Mouse (Mus musculus) CH12.LX (cell line): ENCODE results near the gene Nomo1. TPM values are rescaled to one million over a fixed set of nuclear protein-coding genes. Genes with fewer than 3 reads are reported as not detected.

Experiments used
- DNase-seq: peaks from one replicate; pipeline ENCODE4 v3.0.0-alpha.2; 2013; ENCODE audit errors: extremely low read depth
- H3K27ac ChIP-seq: 2 replicates; pipeline ENCODE4 v1.5.1; 2012; ENCODE audit warnings: low read depth, mild to moderate bottlenecking, control low read depth, moderate library complexity; ENCODE audit not compliant: insufficient read depth
- H3K27me3 ChIP-seq: replicated peaks from 2 replicates; pipeline ENCODE3; 2012; ENCODE audit warnings: inconsistent platforms
- H3K36me3 ChIP-seq, 2 experiments: replicated peaks in 1 of 2; 2 replicates each; pipeline versions ENCODE3 to v1.6.1; 2012; ENCODE audit warnings: inconsistent platforms in 1 of 2, low read length in 1 of 2, mild to moderate bottlenecking in 1 of 2, mixed read lengths in 1 of 2, moderate library complexity in 1 of 2; ENCODE audit not compliant: control insufficient read depth in 1 of 2, insufficient read depth in 1 of 2
- H3K4me1 ChIP-seq, 2 experiments: 2 replicates each; pipeline ENCODE4 v1.6.1; 2012; ENCODE audit warnings: inconsistent platforms in 1 of 2, moderate library complexity in 1 of 2; ENCODE audit not compliant: insufficient read depth in 2 of 2, control insufficient read depth in 1 of 2
- H3K4me2 ChIP-seq: 2 replicates; pipeline ENCODE4 v1.6.1; 2012; ENCODE audit warnings: low read depth, mild to moderate bottlenecking, control low read depth; ENCODE audit not compliant: poor library complexity, insufficient read depth, severe bottlenecking
- H3K4me3 ChIP-seq, 3 experiments: fragments of 150-350 bp in 1 of 3; sonication (generic) in 1 of 3; replicated peaks in 1 of 3; 2 replicates each; pipeline versions ENCODE3 to v1.5.1; 2011 to 2012; ENCODE audit warnings: low read depth in 2 of 3, low read length in 2 of 3, mild to moderate bottlenecking in 2 of 3, moderate library complexity in 2 of 3, control low read depth in 1 of 3, improper control_type of control experiment in 1 of 3, inconsistent platforms in 1 of 3, mixed read lengths in 1 of 3; ENCODE audit not compliant: poor library complexity in 1 of 3
- H3K79me2 ChIP-seq: replicated peaks from 2 replicates; pipeline ENCODE4 v1.6.1; 2012; ENCODE audit warnings: mild to moderate bottlenecking, moderate library complexity; ENCODE audit not compliant: control insufficient read depth, poor library complexity, insufficient read depth, severe bottlenecking; ENCODE audit errors: extremely low read depth
- H3K9ac ChIP-seq: 2 replicates; pipeline ENCODE4 v1.6.1; 2012; ENCODE audit warnings: low read depth, mild to moderate bottlenecking, control low read depth, moderate library complexity; ENCODE audit not compliant: insufficient read depth
- H3K9me3 ChIP-seq: replicated peaks from 2 replicates; pipeline ENCODE3; 2012; ENCODE audit warnings: low read length, inconsistent platforms, mixed read lengths
- CHD1 ChIP-seq: IDR thresholded peaks from 2 replicates; pipeline ENCODE4 v1.6.1; 2012; ENCODE audit warnings: low read depth, low read length, improper control_type of control experiment, inconsistent platforms
- CHD2 ChIP-seq: IDR thresholded peaks from 2 replicates; pipeline ENCODE4 v1.6.1; 2011; ENCODE audit warnings: low read length, improper control_type of control experiment
- E2F4 ChIP-seq: IDR thresholded peaks from 2 replicates; pipeline ENCODE4 v1.6.1; 2011; ENCODE audit warnings: low read depth, low read length, improper control_type of control experiment; ENCODE audit not compliant: insufficient replicate concordance
- ETS1 ChIP-seq: conservative IDR thresholded peaks from 2 replicates; pipeline ENCODE4 v1.6.1; 2012; ENCODE audit warnings: low read depth, mild to moderate bottlenecking, inconsistent platforms, low read length, improper control_type of control experiment, moderate library complexity
- GABPA ChIP-seq: IDR thresholded peaks from 2 replicates; pipeline ENCODE4 v1.6.1; 2012; ENCODE audit warnings: low read depth, low read length, improper control_type of control experiment, inconsistent platforms; ENCODE audit not compliant: insufficient replicate concordance
- IRF4 ChIP-seq: IDR thresholded peaks from 2 replicates; pipeline ENCODE4 v1.6.1; 2014; ENCODE audit warnings: low read depth, mild to moderate bottlenecking, inconsistent platforms, low read length, improper control_type of control experiment
- JUN ChIP-seq: IDR thresholded peaks from 2 replicates; pipeline ENCODE4 v1.6.1; 2011; ENCODE audit warnings: low read depth, mild to moderate bottlenecking, low read length, improper control_type of control experiment, moderate library complexity; ENCODE audit not compliant: insufficient read depth
- MAFK ChIP-seq: IDR thresholded peaks from 2 replicates; pipeline ENCODE4 v1.6.1; 2011; ENCODE audit warnings: low read length, improper control_type of control experiment; ENCODE audit not compliant: insufficient replicate concordance
- MAX ChIP-seq: IDR thresholded peaks from 2 replicates; pipeline ENCODE4 v1.6.1; 2011; ENCODE audit warnings: low read length, improper control_type of control experiment
- MAZ ChIP-seq: IDR thresholded peaks from 2 replicates; pipeline ENCODE4 v1.6.1; 2012; ENCODE audit warnings: low read depth, mild to moderate bottlenecking, inconsistent platforms, low read length, improper control_type of control experiment, moderate library complexity
- MEF2A ChIP-seq: IDR thresholded peaks from 2 replicates; pipeline ENCODE4 v1.6.1; 2014; ENCODE audit warnings: low read depth, mild to moderate bottlenecking, inconsistent platforms, low read length, improper control_type of control experiment, borderline replicate concordance
- MXI1 ChIP-seq: IDR thresholded peaks from 2 replicates; pipeline ENCODE4 v1.6.1; 2011; ENCODE audit warnings: mild to moderate bottlenecking, low read depth, low read length, improper control_type of control experiment
- MYC ChIP-seq: IDR thresholded peaks from 2 replicates; pipeline ENCODE4 v1.6.1; 2011; ENCODE audit warnings: low read depth, mild to moderate bottlenecking, improper control_type of control experiment, low read length
- NELFE ChIP-seq: IDR thresholded peaks from 2 replicates; pipeline ENCODE4 v1.6.1; 2011; ENCODE audit warnings: low read depth, low read length, improper control_type of control experiment
- NRF1 ChIP-seq: IDR thresholded peaks from 2 replicates; pipeline ENCODE4 v1.6.1; 2014; ENCODE audit warnings: low read depth, mild to moderate bottlenecking, inconsistent platforms, low read length, improper control_type of control experiment, moderate library complexity
- PAX5 ChIP-seq: IDR thresholded peaks from 2 replicates; pipeline ENCODE4 v1.6.1; 2012; ENCODE audit warnings: low read length, inconsistent platforms, mixed read lengths
- RAD21 ChIP-seq: IDR thresholded peaks from 2 replicates; pipeline ENCODE4 v1.6.1; 2011; ENCODE audit warnings: low read depth, mild to moderate bottlenecking, low read length, improper control_type of control experiment, moderate library complexity
- RCOR1 ChIP-seq: conservative IDR thresholded peaks from 2 replicates; pipeline ENCODE4 v1.6.1; 2012; ENCODE audit warnings: low read depth, mild to moderate bottlenecking, inconsistent platforms, low read length, improper control_type of control experiment
- SMC3 ChIP-seq: IDR thresholded peaks from 2 replicates; pipeline ENCODE4 v1.6.1; 2011; ENCODE audit warnings: low read depth, low read length, improper control_type of control experiment
- TCF12 ChIP-seq: IDR thresholded peaks from 2 replicates; pipeline ENCODE4 v1.6.1; 2014; ENCODE audit warnings: low read depth, mild to moderate bottlenecking, inconsistent platforms, low read length, improper control_type of control experiment
- USF1 ChIP-seq: IDR thresholded peaks from 2 replicates; pipeline ENCODE4 v1.6.1; 2014; ENCODE audit warnings: low read depth, mild to moderate bottlenecking, inconsistent platforms, low read length, improper control_type of control experiment
- USF2 ChIP-seq: conservative IDR thresholded peaks from 2 replicates; pipeline ENCODE4 v1.6.1; 2011; ENCODE audit warnings: low read depth, low read length, improper control_type of control experiment
- ZKSCAN1 ChIP-seq: IDR thresholded peaks from 2 replicates; pipeline ENCODE4 v1.6.1; 2012; ENCODE audit warnings: low read depth, inconsistent platforms, low read length, improper control_type of control experiment, borderline replicate concordance
- ZMIZ1 ChIP-seq: IDR thresholded peaks from 2 replicates; pipeline ENCODE4 v1.6.1; 2012; ENCODE audit warnings: low read depth, mild to moderate bottlenecking, inconsistent platforms, low read length, improper control_type of control experiment
- dilution Hi-C: fragments of 300-500 bp; cut with MboI; formaldehyde crosslinking; loops from 2 replicates; pipeline ENCODE4 v1.14.3; 2020; ENCODE audit warnings: low sequenced_read_pairs; ENCODE audit not compliant: extremely low pct_unique_long_range_greater_than_20kb, extremely low pct_ligation_motif_present
- in situ Hi-C: fragments of 300-500 bp; cut with MboI; formaldehyde crosslinking; loops from 3 replicates; pipeline ENCODE4 v1.14.3; 2019; ENCODE audit warnings: low sequenced_read_pairs, low pct_ligation_motif_present, low pct_unique_long_range_greater_than_20kb, mixed read lengths
- polyA plus RNA-seq: library from polyadenylated mRNA; unstranded; fragments of >175 nt; gene quantifications from 2 replicates; pipeline ENCODE4 v1.2.1, GENCODE M21; 2012; ENCODE audit warnings: low read depth; ENCODE audit not compliant: insufficient read length
- total RNA-seq, 2 experiments: library from RNA; depleted of rRNA; stranded (reverse); fragments of 300-350 nt in 1 of 2; fragments of >200 nt in 1 of 2; gene quantifications; 2 replicates each; pipeline ENCODE4 v1.2.3; 2012 to 2014

Gene Nomo1
- total and polyA plus RNA-seq, 3 experiments = 41.9 to 103 (median 89.6) TPM

DNA sequence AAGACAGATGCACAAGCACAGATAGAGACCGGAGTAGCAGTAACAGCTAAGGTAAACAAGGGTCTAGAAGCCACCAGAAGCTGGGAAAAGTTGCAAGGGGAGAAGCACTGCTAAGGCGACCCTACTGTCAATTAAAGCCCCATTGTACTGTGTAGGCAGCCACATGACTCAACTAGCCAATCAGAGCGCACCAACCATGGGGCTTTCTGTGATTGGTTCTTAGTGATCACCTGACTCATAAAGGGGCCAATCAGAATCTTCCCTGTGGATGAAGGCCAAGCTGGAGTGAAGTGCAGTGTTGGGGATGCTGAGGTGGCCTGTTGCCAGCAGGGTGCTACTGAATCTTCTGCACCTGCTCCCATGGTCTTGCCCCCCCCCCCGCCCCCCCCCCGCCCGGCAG lies 46.6 kb upstream of the Nomo1 start:
- Histone ChIP-seq H3K9me3 (no peaks in the 10 kb centered on the region), H3K4me1 (peaks cover 0 to 6% of the 10 kb centered on the region in 2 experiments; a peak in 1 of 4 replicates), H3K4me3 (no peak overlapping the region), H3K27ac (no peak overlapping the region), H3K79me2 (no peaks in the 10 kb centered on the region), H3K4me2 (no peak overlapping the region), H3K9ac (no peak overlapping the region), H3K36me3 (no peaks in the 10 kb centered on the region), H3K27me3 (no peaks in the 10 kb centered on the region)
- TF ChIP-seq GABPA = no peak
- TF ChIP-seq TCF12 = no peak
- no peak for TF ChIP-seq E2F4
- no peak for TF ChIP-seq NRF1
- TF ChIP-seq CHD2 = no peak
- TF ChIP-seq MEF2A = no peak
- TF ChIP-seq RCOR1 = no peak
- TF ChIP-seq MAFK = no peak
- TF ChIP-seq ZMIZ1 = no peak
- TF ChIP-seq SMC3 = no peak
- TF ChIP-seq JUN = no peak
- no peak for TF ChIP-seq MXI1
- TF ChIP-seq USF2 = peak; percentile 78
- no peak for TF ChIP-seq NELFE
- no peak for TF ChIP-seq MAZ
- no peak for TF ChIP-seq IRF4
- no peak for TF ChIP-seq PAX5
- no peak for TF ChIP-seq CHD1
- no peak for TF ChIP-seq ETS1
- no peak for TF ChIP-seq RAD21
- peak; percentile 77 for TF ChIP-seq USF1
- no peak for TF ChIP-seq MYC
- TF ChIP-seq MAX = 0 out of 2 replicates have a peak, but pooled peaks have one; percentile 28
- no peak for TF ChIP-seq ZKSCAN1
- dilution Hi-C loops = no loop called here
- DNase-seq = peak; percentile 38
- in situ Hi-C loops = no loop called here
